Mouse (Mus musculus) hindlimb bud, embryonic 11.5 days (tissue): ENCODE data around the gene Serinc3.
"Not testable (repeated sequence)": the region's sequence is repeated elsewhere in the genome, so short reads cannot be mapped to it uniquely, and the experiment has no call there.

ENCODE experiments used
- DNase-seq: peaks from one replicate; pipeline ENCODE4 v3.0.0-alpha.2; 2012; ENCODE audit warnings: low read depth, low spot score; ENCODE audit errors: extremely low spot score

Serinc3 gene

DNA sequence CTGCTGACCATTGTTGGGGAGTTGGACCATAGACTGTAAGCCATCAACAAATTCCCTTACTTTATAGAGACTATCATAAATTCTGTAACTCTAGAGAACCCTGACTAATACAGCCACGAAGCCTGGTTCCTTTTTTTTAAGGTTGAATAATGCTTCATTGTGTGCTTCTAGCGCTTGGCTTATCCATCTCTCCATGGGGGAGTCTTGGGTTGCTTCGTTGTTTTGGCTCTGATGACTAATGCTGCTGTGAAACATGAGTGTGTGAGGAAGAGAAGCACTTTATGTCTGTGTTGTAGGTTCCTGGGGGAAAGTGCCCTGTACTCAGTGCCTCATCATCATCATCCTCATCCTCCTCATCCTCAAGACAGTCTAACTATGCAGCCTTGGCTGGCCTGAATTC is 19.0 kb upstream of the Serinc3 start:
- no peak for DNase-seq

DNA sequence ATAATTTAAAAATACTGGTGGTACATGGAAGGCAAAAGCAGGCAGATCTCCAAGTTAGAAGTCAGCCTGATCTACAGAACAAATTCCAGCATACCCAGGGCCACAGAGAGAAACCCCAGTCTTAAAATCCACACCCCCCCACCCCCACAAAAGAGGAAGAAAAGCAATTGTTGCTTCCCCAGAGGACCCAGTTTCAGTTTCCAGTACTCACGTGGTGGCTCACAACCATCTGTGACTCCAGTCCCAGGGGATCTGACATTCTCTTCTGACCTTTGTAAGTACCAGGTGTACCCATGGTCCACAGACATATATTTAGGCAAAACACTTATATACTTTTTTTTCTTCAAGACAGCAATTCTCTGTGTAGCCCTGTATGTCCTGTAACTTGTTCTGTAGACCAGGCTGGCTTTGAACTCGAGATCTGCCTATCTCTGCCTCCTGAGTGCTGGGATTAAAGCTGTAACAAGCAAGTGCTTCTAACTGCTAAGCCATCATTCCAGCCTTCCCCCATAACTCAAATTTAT is 17.8 kb upstream of the Serinc3 start:
- DNase-seq = no peak

DNA sequence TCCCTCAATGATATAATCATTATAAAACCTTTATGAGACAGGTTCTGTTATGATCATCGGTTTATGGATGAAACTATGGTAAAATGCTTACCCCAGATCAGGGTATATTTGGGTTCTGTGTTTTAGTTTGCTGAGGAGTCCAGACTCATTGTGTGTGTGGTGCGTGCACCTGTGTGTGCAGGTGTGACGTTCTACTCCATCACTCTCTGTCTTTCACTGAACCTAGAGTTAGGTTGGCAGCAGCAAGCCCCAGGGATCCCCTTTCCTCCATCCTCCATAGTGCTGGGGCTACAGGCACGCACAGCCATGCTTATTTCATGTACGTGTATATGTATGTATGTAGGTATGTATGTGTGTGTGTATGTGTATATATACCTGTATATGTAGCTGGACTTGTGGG is 17.1 kb upstream of the Serinc3 start:
- no peak for DNase-seq

DNA sequence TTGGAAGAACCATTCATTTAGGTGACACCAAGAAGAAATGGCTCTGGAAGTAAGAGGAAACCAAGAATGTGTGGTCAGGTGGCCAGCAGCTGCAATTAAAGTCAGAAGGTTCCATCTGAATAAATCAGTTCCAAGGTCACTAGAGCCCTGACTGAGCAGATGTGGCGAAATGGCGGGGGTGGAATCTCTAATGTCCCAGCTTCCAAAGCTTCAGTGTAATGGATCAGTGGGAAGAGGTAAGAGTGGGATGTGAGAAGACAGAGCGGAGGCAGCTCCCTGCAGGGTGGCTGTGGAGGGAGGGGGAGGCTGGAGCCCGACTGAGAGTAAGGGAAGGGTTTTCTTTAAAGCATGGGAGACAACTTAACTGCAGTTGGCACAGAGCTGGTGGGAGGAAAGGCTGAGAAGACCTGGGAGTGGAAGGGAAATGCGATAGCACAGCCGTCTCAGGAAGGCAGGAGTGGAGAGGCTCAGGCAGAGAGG is 16.5 kb upstream of the Serinc3 start:
- DNase-seq = no peak

DNA sequence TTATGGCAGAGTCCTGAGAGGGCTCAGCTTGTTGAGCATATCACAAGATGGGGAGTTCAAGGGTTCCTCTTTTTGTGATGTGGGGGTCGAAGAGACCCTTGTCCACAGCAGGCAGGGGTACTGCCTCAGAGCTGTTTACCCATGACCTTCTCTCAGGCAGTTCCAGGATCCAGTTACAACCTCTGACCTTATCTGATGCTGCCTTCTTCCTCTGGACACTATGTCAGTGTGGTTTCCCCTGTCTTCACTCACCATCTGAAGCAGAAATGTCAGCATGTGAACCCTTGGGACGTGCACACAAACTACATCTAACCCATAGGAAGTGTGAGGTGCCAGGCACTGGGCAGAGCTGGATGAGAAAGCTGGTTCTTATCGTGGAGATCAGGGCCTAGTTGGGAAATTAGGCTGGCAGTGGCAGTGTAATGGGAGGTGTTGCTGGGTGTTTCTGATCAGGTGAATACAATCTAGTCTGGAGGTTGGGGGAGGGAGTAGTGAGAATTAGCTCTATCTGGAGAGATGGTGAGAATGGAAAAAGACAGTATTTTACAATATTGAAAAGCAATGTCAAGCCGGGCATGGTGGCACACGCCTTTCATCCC is 15.3 kb upstream of the Serinc3 start:
- DNase-seq = no peak

DNA sequence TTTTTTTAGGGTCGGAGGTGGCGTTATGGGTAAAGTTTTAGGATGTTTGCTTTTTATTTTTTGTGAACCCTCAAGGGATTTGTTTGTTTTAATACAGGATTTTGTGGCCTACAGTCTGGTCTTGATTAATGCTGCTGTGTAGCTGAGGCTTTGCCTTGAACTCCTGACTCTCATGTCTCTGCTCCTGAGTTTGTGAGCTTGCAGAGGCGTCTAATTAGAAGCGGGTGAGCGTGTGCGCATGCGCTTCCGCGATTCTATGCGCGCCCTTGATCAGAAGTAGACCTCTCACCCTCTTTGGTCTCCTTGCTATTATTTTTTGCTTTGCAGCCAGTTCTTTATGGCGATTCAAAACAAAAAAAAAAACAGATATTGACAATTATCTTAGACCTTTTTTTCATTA is 14.5 kb upstream of the Serinc3 start:
- DNase-seq = peak; percentile 5

DNA sequence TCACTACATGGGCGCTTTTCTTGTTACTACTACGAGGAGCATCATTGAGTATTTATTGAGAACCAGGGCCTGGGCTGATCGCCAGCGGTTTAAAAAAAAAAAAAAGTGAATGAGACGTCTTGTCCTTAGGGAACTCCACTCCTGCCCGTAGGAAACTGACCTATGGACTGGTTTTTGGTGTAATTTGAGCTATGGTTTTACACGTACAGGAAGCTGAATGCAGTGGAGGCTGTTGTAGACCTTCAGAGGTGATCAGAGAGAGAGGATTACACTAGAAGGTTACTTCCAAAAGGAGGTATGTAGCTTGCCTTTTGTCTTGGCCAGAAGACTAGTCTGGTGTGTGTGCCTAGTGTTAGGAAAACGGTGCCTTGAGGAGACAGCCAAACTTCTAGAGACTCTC is 14.0 kb upstream of the Serinc3 start:
- DNase-seq = peak; percentile 35

DNA sequence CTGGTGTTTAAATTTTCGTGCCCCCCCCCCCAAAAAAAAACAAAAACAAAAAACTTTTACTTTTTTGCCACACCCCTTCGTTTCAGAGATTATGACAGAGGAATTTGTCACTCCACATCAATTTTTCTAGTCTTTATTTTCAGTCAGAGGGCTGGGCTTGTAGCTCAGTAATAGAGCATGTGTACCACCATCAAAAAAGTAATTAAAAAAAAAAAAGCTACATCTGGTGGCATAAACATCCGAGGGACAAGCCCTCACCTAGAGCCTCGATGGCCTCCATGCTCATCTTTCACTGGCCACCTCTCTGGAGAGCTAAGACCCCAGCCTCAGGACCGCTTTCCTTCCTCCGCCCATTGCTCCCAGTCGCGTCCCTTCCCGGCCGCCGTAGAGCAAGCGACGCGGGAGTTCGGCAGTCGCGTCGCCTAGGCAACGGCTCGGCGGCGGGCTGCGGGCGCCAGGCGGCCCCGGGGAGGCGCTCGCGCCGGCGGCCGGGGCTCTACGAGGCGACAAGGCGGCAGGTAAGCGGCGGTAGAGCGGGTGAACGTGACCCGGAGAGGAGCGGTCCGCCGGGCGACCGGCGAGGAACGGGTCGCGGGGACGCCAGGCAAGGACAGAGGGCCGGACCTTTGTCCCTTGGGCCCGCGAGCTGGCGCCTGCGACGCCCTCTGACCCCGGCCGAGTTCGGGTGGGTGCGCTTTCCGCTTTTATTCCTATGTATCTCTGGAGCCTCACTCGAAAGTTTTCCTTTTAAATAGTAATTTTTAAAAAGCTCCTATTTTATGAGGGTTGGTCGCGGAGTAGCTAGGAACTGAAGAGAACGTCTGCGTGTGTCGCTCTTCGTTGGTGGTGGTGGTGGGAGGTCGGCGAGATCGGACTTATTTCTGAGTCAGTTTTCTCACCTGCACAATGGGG is 13.3 kb upstream of the Serinc3 start, which contains the start of gene Pkig:
Pkig (plus strand) TSS at position 412 of the 912 bp plus-strand sequence.
- DNase-seq = peak; percentile 22

DNA sequence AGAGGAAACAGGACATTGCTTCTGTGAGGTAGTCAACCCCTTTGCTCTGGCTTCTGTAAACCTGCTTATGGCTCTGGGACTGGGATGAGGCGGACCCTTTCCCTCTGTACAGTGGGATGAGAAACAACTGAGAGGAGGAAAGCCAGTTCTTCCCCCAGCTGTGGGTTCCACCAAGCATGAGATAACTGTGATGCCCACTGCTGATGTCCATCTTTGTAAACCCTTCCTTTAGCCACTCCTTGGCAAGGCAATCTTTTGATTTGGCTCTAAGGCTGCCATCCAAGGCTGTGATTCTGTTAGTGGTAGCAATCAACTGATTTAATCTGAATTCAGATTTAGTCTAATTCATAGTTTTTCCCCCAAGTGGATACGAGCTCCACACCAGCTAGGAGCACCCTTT is 12.6 kb upstream of the Serinc3 start:
- no peak for DNase-seq

DNA sequence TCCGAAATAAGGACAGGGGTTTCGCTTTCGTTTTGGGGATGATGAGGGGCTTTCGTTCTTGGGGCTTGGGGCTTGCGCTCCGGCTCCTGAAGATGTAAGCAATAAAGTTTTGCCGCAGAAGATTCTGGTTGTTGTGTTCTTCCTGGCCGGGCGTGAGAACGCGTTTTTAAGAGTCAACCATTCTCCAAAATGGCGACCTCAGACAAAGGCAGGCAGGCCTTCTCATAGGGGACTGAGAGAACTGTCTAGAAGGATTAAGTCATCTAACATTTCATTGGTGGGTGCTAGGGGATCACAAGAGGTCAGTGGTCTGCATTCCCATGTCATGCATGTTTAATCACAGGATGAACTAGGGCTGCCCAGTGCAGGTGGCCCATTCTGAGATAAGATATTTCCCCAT is 10.8 kb upstream of the Serinc3 start:
- not testable (repeated sequence) for DNase-seq

DNA sequence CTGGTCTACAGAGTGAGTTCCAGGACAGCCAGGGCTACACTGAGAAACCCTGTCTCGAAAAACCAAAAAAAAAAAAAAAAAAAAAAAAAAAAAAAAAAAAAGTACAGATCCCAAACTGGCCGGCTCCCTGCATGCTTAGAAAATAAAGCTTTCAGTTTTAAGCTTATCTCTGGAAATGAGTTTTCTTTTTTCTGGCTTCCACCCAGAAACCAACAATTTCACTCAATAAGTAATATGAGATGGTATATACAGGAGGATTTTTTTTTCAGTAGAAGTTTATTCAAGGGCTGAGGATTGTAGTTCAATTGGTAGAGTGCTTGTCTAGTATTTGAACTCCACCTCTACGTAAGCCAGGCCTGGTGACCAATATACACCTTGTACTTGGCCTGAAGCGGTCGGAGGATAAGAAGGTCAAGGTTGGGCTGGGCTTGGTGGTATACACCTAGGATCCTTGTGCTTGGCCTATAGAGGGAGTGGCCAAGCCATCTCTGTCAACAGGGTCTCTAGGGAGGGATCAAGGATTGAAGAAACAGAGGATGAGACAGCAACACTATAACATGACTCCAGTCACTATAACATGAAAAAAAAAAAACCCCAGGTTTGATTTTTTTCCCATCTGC is 1.6 kb upstream of the Serinc3 start:
- DNase-seq = no peak

DNA sequence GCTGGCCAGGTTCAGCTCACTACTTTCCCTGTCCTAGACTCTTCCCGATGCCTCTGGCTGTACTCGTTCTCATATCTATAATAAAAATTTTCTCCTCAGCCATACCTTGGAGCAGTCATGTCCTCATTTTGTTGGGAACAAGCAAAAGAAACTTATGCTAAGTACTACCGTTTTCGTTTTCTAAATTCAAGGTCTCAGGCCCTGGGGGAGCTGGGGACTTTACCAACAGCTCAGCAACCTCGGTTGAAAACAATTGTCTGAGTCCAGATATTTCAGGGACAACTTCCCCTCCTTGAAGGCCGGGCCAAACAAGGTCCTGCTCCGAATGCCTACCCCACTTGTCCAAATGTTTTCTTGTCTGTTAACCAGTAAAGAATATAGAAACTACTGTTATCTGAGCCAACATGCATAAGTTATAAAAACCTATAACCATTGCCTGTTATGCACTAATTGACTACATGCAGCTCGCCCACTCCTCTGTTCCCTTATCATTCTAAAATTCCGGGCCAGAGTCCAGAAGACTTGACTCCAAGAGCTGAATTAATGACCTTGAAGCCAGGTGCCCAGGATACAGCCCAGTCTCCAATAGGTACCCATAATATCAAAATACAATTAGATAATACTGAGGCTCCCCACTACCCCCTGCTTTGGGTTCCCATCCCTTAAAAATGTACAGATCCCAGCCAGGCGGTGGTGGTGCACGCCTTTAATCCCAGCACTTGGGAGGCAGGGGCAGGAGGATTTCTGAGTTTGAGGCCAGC is 949 bp upstream of the Serinc3 start:
- DNase-seq = no peak

DNA sequence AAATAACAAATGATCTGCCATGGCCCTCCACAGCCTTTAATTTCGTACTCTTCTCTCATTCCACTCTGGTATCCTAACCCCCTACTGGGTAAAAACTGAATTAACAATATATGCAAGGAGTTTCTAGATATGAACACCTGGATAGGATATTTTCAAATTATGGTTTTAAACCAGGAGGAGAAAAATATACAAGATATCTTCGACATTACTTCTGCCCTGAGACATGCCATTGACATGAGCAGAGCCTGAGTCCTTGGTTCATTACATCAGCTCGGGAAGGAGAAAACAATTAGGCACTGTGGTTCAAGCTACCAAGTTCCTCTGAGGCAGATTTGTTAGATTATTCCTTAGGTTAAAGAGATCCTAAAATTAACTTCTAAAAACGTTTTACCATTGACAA is 884 bp downstream of the Serinc3 start:
- DNase-seq = peak; percentile 6

DNA sequence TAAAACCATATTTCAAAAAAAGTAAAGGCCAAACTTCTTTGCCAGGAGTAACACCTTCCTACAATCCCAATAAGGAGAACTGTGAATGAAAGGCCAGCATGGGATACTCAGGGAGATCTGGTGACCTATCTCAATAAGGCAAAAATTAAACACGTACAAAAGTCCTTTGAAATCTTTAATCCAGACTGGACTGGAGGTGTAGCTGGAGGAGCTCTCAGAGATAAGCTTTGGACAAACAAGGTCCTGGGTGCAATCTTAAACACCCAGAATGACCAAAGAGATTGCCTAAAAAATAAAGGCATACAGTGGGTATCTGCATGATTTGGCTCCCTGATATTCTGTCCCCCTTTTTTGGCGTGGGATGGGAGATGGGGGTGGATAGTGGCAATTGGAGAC is 1.4 kb downstream of the Serinc3 start:
- no peak for DNase-seq

DNA sequence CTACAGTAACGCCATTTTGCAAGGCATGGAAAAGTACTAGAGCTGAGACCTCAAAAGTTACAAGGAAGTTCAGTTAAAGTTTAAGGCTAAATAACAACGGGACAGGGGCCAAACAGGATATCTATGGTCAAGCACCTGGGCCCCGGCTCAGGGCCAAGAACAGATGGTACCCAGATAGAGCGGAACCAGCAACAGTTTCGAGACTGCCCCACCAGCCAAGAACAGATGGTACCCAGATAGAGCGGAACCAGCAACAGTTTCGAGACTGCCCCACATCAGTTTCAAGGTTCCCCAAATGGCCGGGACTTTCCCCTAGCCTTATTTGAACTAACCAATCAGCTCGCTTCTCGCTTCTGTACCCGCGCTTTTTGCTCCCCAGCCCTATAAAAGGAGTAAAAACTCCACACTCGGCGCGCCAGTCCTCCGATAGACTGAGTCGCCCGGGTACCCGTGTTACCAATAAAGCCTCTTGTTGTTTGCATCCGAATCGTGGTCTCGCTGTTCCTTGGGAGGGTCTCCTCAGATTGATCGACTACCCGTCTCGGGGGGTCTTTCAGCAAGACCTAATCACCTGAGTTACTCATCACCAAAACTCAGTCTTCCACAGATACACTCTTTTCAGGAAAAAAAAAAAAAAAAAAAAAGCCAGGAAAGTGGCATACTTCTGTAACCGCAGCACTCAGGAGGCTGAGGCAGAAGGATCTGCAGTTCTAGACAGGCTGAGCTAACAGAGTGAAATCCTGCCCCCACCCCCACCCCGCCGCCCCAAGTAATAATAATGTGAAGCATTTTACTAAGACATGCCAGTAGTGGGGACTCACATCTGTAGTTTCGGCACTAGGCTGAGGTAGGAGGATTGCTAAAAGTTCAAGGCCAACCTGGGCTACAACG is 2.0 kb downstream of the Serinc3 start:
- DNase-seq = no peak

DNA sequence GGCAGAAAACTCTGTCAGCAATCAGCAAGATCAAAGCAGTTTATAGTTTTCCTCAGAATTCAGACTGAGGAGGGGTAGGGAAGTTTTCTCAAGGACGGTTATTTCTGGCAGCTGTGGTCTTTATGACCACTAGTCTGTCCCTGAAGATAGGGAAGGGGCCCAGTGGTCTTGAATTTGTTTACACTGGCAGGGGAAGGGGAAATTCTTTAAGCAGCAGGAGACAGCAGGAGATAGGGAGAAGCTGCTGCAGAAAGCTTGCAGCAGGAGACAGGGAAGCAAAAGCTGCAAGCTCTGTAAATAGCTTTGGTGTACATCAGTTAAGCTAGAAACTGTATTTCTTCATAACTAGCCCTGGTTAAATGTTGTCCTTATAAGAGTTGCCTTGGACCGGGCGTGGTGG is 3.2 kb downstream of the Serinc3 start:
- no peak for DNase-seq

DNA sequence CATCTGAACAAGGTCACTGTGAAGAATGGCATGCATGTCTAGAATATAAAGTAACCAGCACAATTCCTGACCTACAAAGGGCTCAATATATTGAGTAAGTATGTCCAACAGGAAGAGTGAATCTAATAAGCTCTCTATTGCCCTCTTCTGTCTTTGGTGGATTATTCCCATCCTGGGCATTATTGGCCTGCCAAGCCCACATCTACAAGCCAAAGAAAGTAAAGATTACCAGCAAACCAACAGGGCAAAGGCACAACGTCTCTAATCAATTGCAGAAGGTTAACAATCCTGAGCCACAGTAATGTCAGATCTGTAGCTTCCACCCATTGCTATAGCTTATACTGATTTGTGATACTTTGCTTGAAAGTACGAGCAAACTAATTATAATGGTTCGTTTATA is 4.4 kb downstream of the Serinc3 start:
- no peak for DNase-seq

DNA sequence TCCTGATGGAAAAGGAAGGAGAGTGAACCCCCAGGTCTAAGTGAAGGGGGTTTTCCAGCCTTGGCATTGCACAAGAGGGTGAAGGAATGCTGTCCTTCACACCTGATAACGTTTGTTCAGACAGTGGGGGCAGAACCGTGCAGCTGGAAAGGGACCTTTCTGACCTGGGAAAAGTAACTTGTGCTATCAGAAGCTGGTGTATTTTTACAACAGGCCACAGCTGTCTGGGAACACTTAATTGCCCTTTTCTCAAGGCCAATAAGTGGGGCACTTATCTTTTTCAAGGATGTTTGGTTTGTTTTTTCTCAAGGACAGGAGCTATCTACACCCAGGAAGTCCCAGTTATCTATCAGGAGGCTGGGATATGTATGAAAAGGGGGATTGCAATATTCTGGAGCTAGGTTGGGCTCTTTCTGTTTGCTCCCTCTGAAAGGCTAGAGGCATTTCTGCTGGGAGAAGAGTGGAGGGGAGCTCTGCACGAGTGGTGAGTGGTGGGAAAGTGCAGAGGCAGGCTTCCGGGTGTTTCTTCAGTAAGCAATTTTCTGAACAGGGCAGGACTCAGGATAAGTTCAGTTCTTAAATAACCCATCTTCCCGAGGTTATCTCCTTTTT is 7.2 kb downstream of the Serinc3 start:
- DNase-seq = no peak

DNA sequence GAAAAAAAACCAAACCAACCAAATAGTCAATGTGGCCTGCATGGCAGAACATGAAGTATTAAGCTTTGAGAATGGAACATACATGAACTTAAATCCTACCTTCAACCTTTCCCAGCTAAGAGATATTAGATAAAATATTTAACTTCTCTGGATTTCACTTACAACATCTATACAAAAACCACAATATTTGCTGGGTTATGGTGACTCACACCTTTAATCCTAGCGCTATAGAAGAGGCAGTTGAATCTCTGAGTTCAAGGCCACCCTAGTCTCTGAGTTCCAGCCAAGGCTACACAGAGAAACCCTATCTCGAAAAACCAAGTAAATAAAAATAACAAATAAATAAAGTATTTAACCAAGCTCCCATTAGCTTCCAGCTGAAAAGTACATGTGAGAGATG is 8.9 kb downstream of the Serinc3 start:
- DNase-seq = no peak

DNA sequence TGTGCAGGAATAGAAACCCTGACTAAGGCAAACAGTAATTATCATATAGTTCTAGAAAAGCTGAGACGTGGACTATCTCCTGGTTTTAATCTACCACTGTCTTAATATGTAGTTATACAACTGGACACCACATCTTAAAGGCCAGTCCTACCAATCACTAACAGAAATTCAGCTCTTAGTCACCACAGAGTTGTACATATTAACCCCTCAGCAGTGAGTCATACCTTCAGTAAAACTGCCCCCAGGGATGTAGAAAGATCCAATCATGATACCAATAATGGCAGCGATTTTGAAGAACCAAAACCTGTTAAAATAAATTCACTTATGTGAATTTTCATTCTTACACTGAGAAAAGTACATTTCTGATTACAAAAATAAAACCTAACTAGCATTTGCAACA is 10.7 kb downstream of the Serinc3 start:
- no peak for DNase-seq
